Mouse (Mus musculus) neural tube, embryonic 15.5 days (tissue): ENCODE results near the gene Med12l. TPM values are rescaled to one million over a fixed set of nuclear protein-coding genes. Genes with fewer than 3 reads are reported as not detected.

Experiments
- ATAC-seq: fragments of 200-750 bp; cut with Nextera tagmentation; 2 replicates; pipeline ENCODE4 v1.8.0; 2017; ENCODE audit warnings: mild to moderate bottlenecking, moderate TSS enrichment, moderate library complexity; ENCODE audit not compliant: low FRiP score
- H3K27ac ChIP-seq: fragments of 300-500 bp; sonication (generic); replicated peaks from 2 replicates; pipeline ENCODE4 v1.5.1; 2015; ENCODE audit warnings: mild to moderate bottlenecking, inconsistent platforms
- H3K27me3 ChIP-seq: fragments of 300-500 bp; sonication (generic); replicated peaks from 2 replicates; pipeline ENCODE4 v1.6.1; 2015; ENCODE audit warnings: inconsistent platforms
- H3K36me3 ChIP-seq: fragments of 300-500 bp; sonication (generic); 2 replicates; pipeline ENCODE4 v1.6.1; 2015; ENCODE audit warnings: inconsistent platforms
- H3K4me1 ChIP-seq: fragments of 300-500 bp; sonication (generic); 2 replicates; pipeline ENCODE4 v1.6.1; 2015; ENCODE audit warnings: inconsistent platforms
- H3K4me2 ChIP-seq: fragments of 300-500 bp; sonication (generic); 2 replicates; pipeline ENCODE4 v1.6.1; 2015; ENCODE audit warnings: inconsistent platforms, mild to moderate bottlenecking, moderate library complexity
- H3K4me3 ChIP-seq: fragments of 300-500 bp; sonication (generic); replicated peaks from 2 replicates; pipeline ENCODE4 v1.5.1; 2015; ENCODE audit warnings: mild to moderate bottlenecking, inconsistent platforms
- H3K9ac ChIP-seq: fragments of 300-500 bp; sonication (generic); replicated peaks from 2 replicates; pipeline ENCODE4 v1.6.1; 2015; ENCODE audit warnings: mild to moderate bottlenecking, inconsistent platforms
- H3K9me3 ChIP-seq: fragments of 300-500 bp; sonication (generic); replicated peaks from 2 replicates; pipeline ENCODE4 v1.6.1; 2016; ENCODE audit warnings: inconsistent platforms
- WGBS: fragments of 180-500 bp; shearing (Covaris S2); methylation state at CpG from one replicate; pipeline ENCODE4 v1.1.7; 2015; ENCODE audit warnings: mixed read lengths; 5-methylcytosine and 5-hydroxymethylcytosine counted together
- polyA plus RNA-seq: library from polyadenylated mRNA; unstranded; fragments of >200 nt; fragmentation: Nextera tagmentation; extraction: Ambion mirVana; gene quantifications from 2 replicates; pipeline ENCODE4 v1.2.1, GENCODE M21; 2015

The Med12l gene
- polyA plus RNA-seq, 1 experiment from 2014 or later = 4.8 TPM

GRCm38 (mm10) chr3:59024531-59025192, 19.0 kb downstream of the Med12l start:
- H3K27ac ChIP-seq = no peak overlapping the region
- no peak overlapping the region for H3K4me2 ChIP-seq
- H3K27me3 ChIP-seq = no peaks in the 10 kb centered on the region
- peaks cover 7% of the 10 kb centered on the region; the same call in 1 of the 2 replicates for H3K4me1 ChIP-seq
- H3K4me3 ChIP-seq = no peak overlapping the region
- 82% methylated on average over 14 of the region's 14 CpGs for WGBS
- H3K9ac ChIP-seq = no peak overlapping the region
- H3K9me3 ChIP-seq = no peaks in the 10 kb centered on the region
- no peak for ATAC-seq
- no peaks in the 10 kb centered on the region for H3K36me3 ChIP-seq

DNA sequence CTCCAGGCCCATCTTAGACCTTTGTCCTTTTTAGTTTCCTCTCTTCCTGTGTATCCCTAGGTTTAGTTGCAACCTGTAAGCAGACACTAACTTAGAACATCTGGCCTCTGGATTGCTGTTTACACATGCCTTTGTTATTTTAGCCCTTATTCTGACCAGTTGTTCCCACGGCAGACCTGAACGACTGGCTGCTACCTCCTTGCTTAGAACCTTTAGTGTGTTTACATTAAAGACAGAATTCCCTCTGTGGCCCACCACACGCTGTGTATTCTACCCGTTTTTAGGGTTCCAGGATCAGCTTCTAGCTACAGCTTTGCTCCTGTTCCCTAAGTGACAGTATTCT, 19.5 kb downstream of the Med12l start:
- Histone ChIP-seq H3K27ac (no peak overlapping the region), H3K4me2 (no peak overlapping the region), H3K9ac (no peak overlapping the region), H3K4me1 (peaks cover 7% of the 10 kb centered on the region; the same call in 1 of the 2 replicates), H3K9me3 (no peaks in the 10 kb centered on the region), H3K4me3 (no peak overlapping the region), H3K27me3 (no peaks in the 10 kb centered on the region), H3K36me3 (no peaks in the 10 kb centered on the region)
- ATAC-seq = no peak
- WGBS = 50% methylated on average over 4 of the region's 4 CpGs

GRCm38 (mm10) chr3:59028696-59029095, 23.1 kb downstream of the Med12l start:
- Histone ChIP-seq H3K4me1 (no peaks in the 10 kb centered on the region), H3K9me3 (no peaks in the 10 kb centered on the region), H3K4me3 (no peak overlapping the region), H3K36me3 (no peaks in the 10 kb centered on the region; the same call in 1 of the 2 replicates), H3K27ac (no peak overlapping the region), H3K27me3 (no peaks in the 10 kb centered on the region), H3K9ac (no peak overlapping the region), H3K4me2 (no peak overlapping the region)
- no peak for ATAC-seq
- 87% methylated on average over 6 of the region's 6 CpGs for WGBS

- H3K27ac ChIP-seq = no peak overlapping the region
- H3K9ac ChIP-seq = no peak overlapping the region
- no peaks in the 10 kb centered on the region for H3K9me3 ChIP-seq
- no peaks in the 10 kb centered on the region for H3K27me3 ChIP-seq
- no peak overlapping the region for H3K4me3 ChIP-seq
- no peaks in the 10 kb centered on the region for H3K4me1 ChIP-seq
- H3K4me2 ChIP-seq = no peak overlapping the region
- H3K36me3 ChIP-seq = no peaks in the 10 kb centered on the region; the same call in 1 of the 2 replicates
- ATAC-seq = no peak
- WGBS = 51% methylated on average over 4 of the region's 4 CpGs
Measured at GRCm38 (mm10) chr3:59030986-59031385, 25.4 kb downstream of the Med12l start.

GRCm38 (mm10) chr3:59041487-59041886, 35.9 kb downstream of the Med12l start:
- H3K27me3 ChIP-seq = no peaks in the 10 kb centered on the region
- ATAC-seq = no peak
- H3K4me1 ChIP-seq = no peaks in the 10 kb centered on the region
- no peak overlapping the region for H3K27ac ChIP-seq
- no peak overlapping the region for H3K4me2 ChIP-seq
- 42% methylated on average over 6 of the region's 6 CpGs for WGBS
- no peak overlapping the region for H3K4me3 ChIP-seq
- no peak overlapping the region for H3K9ac ChIP-seq
- H3K36me3 ChIP-seq = 0 out of 2 replicates have a peak, but pooled peaks cover 3% of the 10 kb centered on the region
- H3K9me3 ChIP-seq = no peaks in the 10 kb centered on the region

DNA sequence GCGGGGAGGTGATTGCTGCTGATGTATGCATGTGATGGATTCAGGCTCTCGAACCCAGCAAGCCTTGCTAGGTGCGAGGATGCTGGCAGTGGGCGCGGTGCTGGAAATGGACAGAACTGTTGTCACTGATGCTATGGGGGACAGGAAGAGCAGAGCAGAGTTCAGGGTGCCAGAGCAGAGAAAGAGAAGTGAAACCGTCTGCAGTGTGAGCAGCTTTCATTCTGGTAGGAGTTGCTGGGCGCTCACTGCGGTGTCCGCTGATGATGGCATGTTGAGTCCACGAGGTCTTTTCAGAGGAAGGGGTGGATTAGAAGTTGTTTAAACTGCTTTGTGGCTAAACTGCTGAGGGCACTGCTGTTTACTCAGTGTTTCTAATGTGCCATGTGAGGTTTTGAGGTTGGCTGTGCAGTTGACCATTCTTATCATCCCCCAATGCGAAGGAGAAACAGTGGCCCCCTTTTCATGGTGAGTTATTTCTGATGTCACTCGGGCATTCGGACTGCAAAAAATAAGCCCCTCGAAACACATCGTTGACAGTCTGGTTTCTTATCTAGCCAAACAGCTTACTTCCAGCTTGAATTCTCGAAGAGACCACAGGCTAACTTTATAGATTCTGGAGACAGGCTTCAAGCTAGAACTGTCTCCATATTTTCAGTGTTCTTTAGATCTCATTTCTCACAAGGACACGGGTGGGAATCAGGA, 49.4 kb downstream of the Med12l start:
- H3K27ac ChIP-seq = no peak overlapping the region
- H3K27me3 ChIP-seq = no peaks in the 10 kb centered on the region
- H3K36me3 ChIP-seq = no peaks in the 10 kb centered on the region
- no peak overlapping the region for H3K4me2 ChIP-seq
- H3K9ac ChIP-seq = no peak overlapping the region
- H3K4me1 ChIP-seq = peaks cover 9% of the 10 kb centered on the region
- no peaks in the 10 kb centered on the region for H3K9me3 ChIP-seq
- 87% methylated on average over 17 of the region's 17 CpGs for WGBS
- no peak for ATAC-seq
- H3K4me3 ChIP-seq = no peak overlapping the region

DNA sequence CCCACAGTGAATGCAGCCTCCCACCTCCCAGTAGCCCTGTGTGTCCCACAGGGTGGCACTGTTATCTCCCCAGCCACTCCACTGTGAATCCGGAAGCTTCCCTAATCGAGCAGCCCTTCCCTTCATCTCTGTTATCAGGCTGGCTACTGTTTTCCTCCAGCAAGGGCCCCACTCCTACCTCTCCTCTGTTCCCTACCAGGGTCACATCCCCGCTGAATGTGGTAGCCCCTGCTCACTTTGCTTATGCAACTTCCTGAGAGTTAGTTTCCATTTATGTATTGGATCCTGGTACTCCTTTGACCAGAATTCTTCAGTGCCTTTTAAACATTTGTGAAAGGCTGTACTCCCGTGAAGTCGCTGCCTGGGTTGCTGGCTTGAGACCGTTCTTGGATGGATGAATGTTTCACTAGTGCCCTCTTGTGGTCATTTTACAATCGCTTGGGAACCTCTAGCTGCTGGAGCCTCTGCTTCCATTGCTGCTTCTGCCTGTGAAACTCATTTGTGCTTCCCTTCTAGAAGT, 53.5 kb downstream of the Med12l start:
- no peaks in the 10 kb centered on the region for H3K9me3 ChIP-seq
- no peak overlapping the region for H3K9ac ChIP-seq
- no peaks in the 10 kb centered on the region for H3K27me3 ChIP-seq
- WGBS = 4% methylated on average over 7 of the region's 7 CpGs
- H3K4me2 ChIP-seq = peak overlapping the region; percentile 26
- no peaks in the 10 kb centered on the region for H3K36me3 ChIP-seq
- H3K4me1 ChIP-seq = peaks cover 9% of the 10 kb centered on the region
- 0 out of 2 replicates have a peak overlapping the region, but pooled peaks have one; percentile 19 for H3K27ac ChIP-seq
- H3K4me3 ChIP-seq = no peak overlapping the region
- peak; percentile 90 for ATAC-seq

DNA sequence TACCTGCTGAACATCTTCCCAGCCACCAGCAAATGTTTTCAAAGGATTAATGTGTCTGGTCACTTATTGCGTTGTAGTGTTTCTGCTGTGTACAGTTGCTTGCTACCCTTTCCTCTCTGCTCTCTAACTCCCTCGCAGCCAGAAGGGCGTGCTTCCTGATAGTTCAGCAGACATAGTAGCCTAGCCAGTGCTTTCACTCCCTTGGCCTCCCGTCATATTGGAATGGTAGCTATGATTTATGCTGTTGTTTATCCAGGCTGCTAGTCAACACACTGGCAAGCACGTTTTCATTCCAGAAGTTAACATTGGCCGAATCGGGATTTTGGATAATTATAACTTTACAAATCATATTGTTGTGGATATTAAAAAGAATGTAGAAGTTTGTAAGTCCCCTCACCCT, 54.5 kb downstream of the Med12l start:
- Histone ChIP-seq H3K4me2 (no peak overlapping the region), H3K36me3 (no peaks in the 10 kb centered on the region), H3K9ac (no peak overlapping the region), H3K9me3 (no peaks in the 10 kb centered on the region), H3K4me3 (no peak overlapping the region), H3K27me3 (no peaks in the 10 kb centered on the region), H3K27ac (no peak overlapping the region), H3K4me1 (peaks cover 9% of the 10 kb centered on the region)
- ATAC-seq = no peak
- WGBS = 91% methylated on average over 7 of the region's 7 CpGs

GRCm38 (mm10) chr3:59062141-59062540, 56.5 kb downstream of the Med12l start:
- H3K36me3 ChIP-seq = no peaks in the 10 kb centered on the region
- no peak overlapping the region for H3K27ac ChIP-seq
- peaks cover 9% of the 10 kb centered on the region for H3K4me1 ChIP-seq
- no peak overlapping the region for H3K4me2 ChIP-seq
- no peak overlapping the region for H3K4me3 ChIP-seq
- no peak for ATAC-seq
- H3K27me3 ChIP-seq = no peaks in the 10 kb centered on the region
- no peak overlapping the region for H3K9ac ChIP-seq
- 80% methylated on average over 5 of the region's 5 CpGs for WGBS
- no peaks in the 10 kb centered on the region for H3K9me3 ChIP-seq

GRCm38 (mm10) chr3:59063431-59063830, 57.8 kb downstream of the Med12l start:
- no peak for ATAC-seq
- Histone ChIP-seq H3K9me3 (no peaks in the 10 kb centered on the region), H3K27ac (no peak overlapping the region), H3K36me3 (no peaks in the 10 kb centered on the region), H3K27me3 (no peaks in the 10 kb centered on the region), H3K9ac (no peak overlapping the region), H3K4me1 (peaks cover 7% of the 10 kb centered on the region), H3K4me2 (no peak overlapping the region), H3K4me3 (no peak overlapping the region)
- 91% methylated on average over 4 of the region's 4 CpGs for WGBS

DNA sequence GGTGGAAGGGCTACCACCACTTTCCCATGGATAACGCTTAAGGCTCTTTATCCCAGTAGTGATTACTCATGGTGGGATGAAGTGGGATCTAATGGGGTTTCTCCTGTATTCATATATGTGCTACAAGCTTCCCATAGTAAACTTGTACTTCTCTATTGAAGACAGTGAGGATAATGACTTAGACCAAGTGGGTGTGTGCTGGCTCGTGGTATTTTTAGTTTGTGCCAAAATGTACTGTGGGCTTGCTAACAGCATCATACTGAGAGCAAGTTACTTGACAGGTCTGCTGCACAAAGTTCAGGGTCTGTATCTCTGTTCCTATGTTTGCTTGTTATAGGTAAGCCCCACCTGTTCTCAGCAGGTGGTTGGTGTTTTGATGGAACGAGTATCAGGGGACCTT, 60.3 kb downstream of the Med12l start:
- Histone ChIP-seq H3K27me3 (no peaks in the 10 kb centered on the region), H3K4me3 (no peak overlapping the region), H3K27ac (no peak overlapping the region), H3K4me1 (no peaks in the 10 kb centered on the region), H3K4me2 (no peak overlapping the region), H3K9me3 (no peaks in the 10 kb centered on the region), H3K9ac (no peak overlapping the region), H3K36me3 (no peaks in the 10 kb centered on the region)
- ATAC-seq = no peak
- WGBS = 93% methylated on average over 3 of the region's 3 CpGs
